Comparison of ENCODE assay signal across 12 mouse cellular contexts in genomic region chr12:51028601-51029174, GRCm38 (mm10).
DNase-seq lines count a peak whose midpoint lies in the region; ATAC-seq and TF ChIP-seq lines count a peak whose summit lies in the region.
"Had no signal": no experiment of that assay in that cellular context is flagged by ENCODE, and none has a peak within 500 bp of the region (broad histone marks: within the 10 kb centered on the region; RNA-seq: fewer than 3 reads in every experiment).

No protein-coding gene starts in this region.

- H3K9ac ChIP-seq in hindbrain, embryonic 11.5 days (ENCODE audit: low read depth, low read length), result no peak overlapping the region
- H3K9ac ChIP-seq in embryonic facial prominence, embryonic 14.5 days (ENCODE audit: low read depth, low read length), result no peak overlapping the region
- H3K9ac ChIP-seq in hindbrain, embryonic 13.5 days, result no peak overlapping the region
- no peak overlapping the region for H3K9ac ChIP-seq in midbrain, postnatal 0 days (replicated peaks; ENCODE audit: low read length, poor library complexity, severe bottlenecking)

- no peaks in the 10 kb centered on the region for H3K36me3 ChIP-seq in hindbrain, embryonic 11.5 days (ENCODE audit: control insufficient read depth, insufficient read depth, low read length)
- H3K36me3 ChIP-seq in hindbrain, embryonic 10.5 days, result no peaks in the 10 kb centered on the region
- no peaks in the 10 kb centered on the region for H3K36me3 ChIP-seq in embryonic facial prominence, embryonic 14.5 days (ENCODE audit: control insufficient read depth, insufficient read depth, low read length)
- H3K36me3 ChIP-seq in hindbrain, embryonic 13.5 days, result no peaks in the 10 kb centered on the region
- no peaks in the 10 kb centered on the region for H3K36me3 ChIP-seq in midbrain, postnatal 0 days (ENCODE audit: insufficient read depth, low read length)

- WGBS in hindbrain, embryonic 11.5 days, result 30% methylated on average over 10 of the region's 10 CpGs
- WGBS in hindbrain, embryonic 10.5 days, result 32% methylated on average over 10 of the region's 10 CpGs
- 28% methylated on average over 10 of the region's 10 CpGs for WGBS in embryonic facial prominence, embryonic 14.5 days
- 20% methylated on average over 10 of the region's 10 CpGs for WGBS in hindbrain, embryonic 13.5 days
- 21% methylated on average over 10 of the region's 10 CpGs for WGBS in midbrain, postnatal 0 days

- no peak overlapping the region for H3K27ac ChIP-seq in hindbrain, embryonic 11.5 days (ENCODE audit: low read depth, low read length)
- H3K27ac ChIP-seq in hindbrain, embryonic 10.5 days, result no peak overlapping the region
- no peak overlapping the region for H3K27ac ChIP-seq in embryonic facial prominence, embryonic 14.5 days (replicated peaks; ENCODE audit: low read depth, low read length)
- no peak overlapping the region for H3K27ac ChIP-seq in hindbrain, embryonic 13.5 days
- H3K27ac ChIP-seq in midbrain, postnatal 0 days (ENCODE audit: low read depth, low read length), result no peak overlapping the region

- no peak overlapping the region for H3K4me3 ChIP-seq in hindbrain, embryonic 11.5 days (ENCODE audit: low read depth, low read length)
- H3K4me3 ChIP-seq in hindbrain, embryonic 10.5 days, result no peak overlapping the region
- no peak overlapping the region for H3K4me3 ChIP-seq in embryonic facial prominence, embryonic 14.5 days (ENCODE audit: low read depth, low read length)
- H3K4me3 ChIP-seq in hindbrain, embryonic 13.5 days, result no peak overlapping the region
- no peak overlapping the region for H3K4me3 ChIP-seq in midbrain, postnatal 0 days (ENCODE audit: low read depth, low read length)

- H3K4me2 ChIP-seq in hindbrain, embryonic 11.5 days (replicated peaks; ENCODE audit: low read depth, low read length), result 0 out of 2 replicates have a peak overlapping the region, but pooled peaks have one; percentile 12
- H3K4me2 ChIP-seq in embryonic facial prominence, embryonic 14.5 days (ENCODE audit: low read depth, low read length), result peak overlapping the region; percentile 14; the same call in 1 of the 2 replicates
- H3K4me2 ChIP-seq in hindbrain, embryonic 13.5 days, result peak overlapping the region; percentile 25; the same call in 1 of the 2 replicates
- H3K4me2 ChIP-seq in midbrain, postnatal 0 days (ENCODE audit: low read depth, low read length, poor library complexity, severe bottlenecking), result peak overlapping the region; percentile 21

- no peaks in the 10 kb centered on the region for H3K9me3 ChIP-seq in hindbrain, embryonic 11.5 days (ENCODE audit: control insufficient read depth, low read length)
- H3K9me3 ChIP-seq in hindbrain, embryonic 10.5 days, result no peaks in the 10 kb centered on the region
- no peaks in the 10 kb centered on the region for H3K9me3 ChIP-seq in embryonic facial prominence, embryonic 14.5 days (ENCODE audit: control insufficient read depth, low read length)
- no peaks in the 10 kb centered on the region for H3K9me3 ChIP-seq in hindbrain, embryonic 13.5 days
- H3K9me3 ChIP-seq in midbrain, postnatal 0 days (ENCODE audit: low read length), result no peaks in the 10 kb centered on the region

- ATAC-seq in hindbrain, embryonic 11.5 days (ENCODE audit: low FRiP score), result peak; percentile 43; the same call in 1 of the 2 replicates
- no peak for ATAC-seq in embryonic facial prominence, embryonic 14.5 days (ENCODE audit: low read depth)
- ATAC-seq in hindbrain, embryonic 13.5 days (ENCODE audit: low FRiP score), result peak; percentile 66
- ATAC-seq in midbrain, postnatal 0 days (ENCODE audit: low FRiP score), result peak; percentile 68

- no peak for TF ChIP-seq CTCF in midbrain, postnatal 0 days (IDR thresholded peaks at IDR 0.05)

- peak; percentile 30 for DNase-seq in hindbrain, embryonic 11.5 days (ENCODE audit: low spot score)
- DNase-seq in hindbrain, embryonic 10.5 days (ENCODE audit: low spot score), result no peak
- DNase-seq in embryonic facial prominence, embryonic 14.5 days (ENCODE audit: low spot score), result no peak
- DNase-seq in midbrain, postnatal 0 days (ENCODE audit: low spot score), result peak; percentile 49
- DNase-seq in gastrocnemius, adult 8-10 months (ENCODE audit: low spot score in 2 of 2), result no peak
- DNase-seq in right cerebral cortex, postnatal 10 days (ENCODE audit: low spot score in 2 of 2), result no peak
- no peak for DNase-seq in spleen, postnatal 36 days (ENCODE audit: low spot score in 2 of 2)
- DNase-seq: adrenal gland, postnatal 10 days; cerebellum, postnatal 36 days; gastrocnemius, postnatal 10 days; right cerebral cortex, postnatal 14 days had no signal

- H3K27me3 ChIP-seq in hindbrain, embryonic 11.5 days (ENCODE audit: control insufficient read depth, insufficient read depth, low read length), result no peaks in the 10 kb centered on the region
- no peaks in the 10 kb centered on the region for H3K27me3 ChIP-seq in hindbrain, embryonic 10.5 days (ENCODE audit: insufficient read depth, poor library complexity, severe bottlenecking)
- H3K27me3 ChIP-seq in embryonic facial prominence, embryonic 14.5 days (replicated peaks; ENCODE audit: control insufficient read depth, insufficient read depth, low read length), result 0 out of 2 replicates have a peak, but pooled peaks cover 9% of the 10 kb centered on the region
- 0 out of 2 replicates have a peak, but pooled peaks cover 3% of the 10 kb centered on the region for H3K27me3 ChIP-seq in hindbrain, embryonic 13.5 days
- H3K27me3 ChIP-seq in midbrain, postnatal 0 days (ENCODE audit: insufficient read depth, low read length), result no peaks in the 10 kb centered on the region

- no peaks in the 10 kb centered on the region for H3K4me1 ChIP-seq in hindbrain, embryonic 11.5 days (replicated peaks; ENCODE audit: control insufficient read depth, insufficient read depth, low read length)
- H3K4me1 ChIP-seq in hindbrain, embryonic 10.5 days (replicated peaks), result peaks cover 9% of the 10 kb centered on the region
- H3K4me1 ChIP-seq in embryonic facial prominence, embryonic 14.5 days (ENCODE audit: control insufficient read depth, insufficient read depth, low read length), result peaks cover 4% of the 10 kb centered on the region; the same call in 1 of the 2 replicates
- H3K4me1 ChIP-seq in hindbrain, embryonic 13.5 days (replicated peaks), result peaks cover 8% of the 10 kb centered on the region
- H3K4me1 ChIP-seq in midbrain, postnatal 0 days (ENCODE audit: insufficient read depth, low read length), result peaks cover 5% of the 10 kb centered on the region; the same call in 1 of the 2 replicates

Comparison
In these comparisons a context has a peak if more than half of its experiments do, and no peak if none do; other contexts are left out.
1. DNase-seq: peak in hindbrain, embryonic 11.5 days (single experiment) and midbrain, postnatal 0 days (single experiment); none in hindbrain, embryonic 10.5 days (single experiment), embryonic facial prominence, embryonic 14.5 days (single experiment), gastrocnemius, adult 8-10 months (0 of 2), right cerebral cortex, postnatal 10 days (0 of 2) and spleen, postnatal 36 days (0 of 2).
2. Peak in every context shown above with its lines, with median percentiles within 50 percentile points of each other: H3K4me2 ChIP-seq.